Mouse (Mus musculus): ENCODE measurements around the gene Fcgr1. TPM values are rescaled to one million over a fixed set of nuclear protein-coding genes. Genes with fewer than 3 reads are reported as not detected.
A peak's percentile ranks its signal among the peaks of the same experiment; 100 is the strongest.
"Not testable (repeated sequence)": the region's sequence is repeated elsewhere in the genome, so short reads cannot be mapped to it uniquely, and the experiment has no call there.

Gene Fcgr1
- polyA plus RNA-seq, 1 experiment from 2014 or later, result 4.1 TPM

- 87% methylated on average over 11 of the region's 13 CpGs for WGBS
These were observed 26.2 kb upstream of the Fcgr1 start for GRCm38 (mm10) chr3:96320003-96320402.

DNA sequence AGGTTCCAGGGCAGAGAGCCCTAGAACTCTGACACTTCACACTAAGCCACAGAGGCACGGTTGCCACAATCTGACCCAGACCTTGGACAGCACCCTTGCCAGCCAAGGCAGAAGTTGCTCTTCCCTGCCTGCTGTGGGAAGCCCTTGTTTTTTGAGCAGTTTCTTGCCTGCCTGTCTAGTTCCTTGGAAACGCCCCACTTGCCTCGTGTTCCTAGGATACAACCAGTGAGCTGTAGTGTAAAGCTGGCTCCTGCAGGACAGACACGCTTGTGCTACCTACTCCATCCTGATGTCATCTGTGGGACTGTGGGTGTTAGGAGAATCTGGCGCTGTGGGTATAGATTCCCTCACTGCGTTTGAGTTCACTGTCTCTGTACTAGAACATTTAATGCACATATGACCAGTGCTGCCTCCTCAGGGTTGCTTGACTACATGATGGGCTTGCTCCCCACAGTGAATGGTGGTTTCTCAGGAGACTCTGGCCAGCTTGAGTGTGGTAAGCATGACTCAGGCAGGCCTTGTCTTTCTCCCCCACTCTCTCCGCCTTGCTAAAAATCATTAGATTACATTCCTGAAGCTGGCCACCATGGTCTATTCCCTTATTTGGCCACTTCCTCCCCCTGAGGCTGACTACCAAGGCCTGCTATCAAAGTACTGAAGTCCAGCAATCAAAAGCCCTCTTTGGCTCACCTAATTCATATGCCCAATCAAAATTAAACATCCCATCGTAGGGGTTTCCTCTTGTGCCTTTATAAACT is 18.8 kb upstream of the Fcgr1 start:
- no peaks in the 10 kb centered on the region for H3K27me3 ChIP-seq (replicated peaks; ENCODE audit: control insufficient read depth, insufficient read depth, low read length)
- 59% methylated on average over 8 of the region's 8 CpGs for WGBS
- H3K36me3 ChIP-seq (ENCODE audit: control insufficient read depth, insufficient read depth, low read length), result no peaks in the 10 kb centered on the region
- H3K4me2 ChIP-seq, result no peak overlapping the region
- no peaks in the 10 kb centered on the region for H3K9me3 ChIP-seq (ENCODE audit: control insufficient read depth, low read length)
- no peak overlapping the region for H3K4me3 ChIP-seq (ENCODE audit: low read depth, low read length)
- ATAC-seq (replicated peaks; ENCODE audit: low FRiP score), result no peak
- no peak for DNase-seq (ENCODE audit: low spot score)
- H3K4me1 ChIP-seq (replicated peaks; ENCODE audit: control insufficient read depth, insufficient read depth, low read length), result no peaks in the 10 kb centered on the region
- H3K27ac ChIP-seq (ENCODE audit: low read depth, low read length), result no peak overlapping the region
- no peak overlapping the region for H3K9ac ChIP-seq (ENCODE audit: low read depth, low read length)

More at GRCm38 (mm10) chr3:96320003-96320402, 26.2 kb upstream of the Fcgr1 start:
- not testable (repeated sequence) for H3K27ac ChIP-seq (ENCODE audit: low read depth, low read length); H3K27me3 ChIP-seq (replicated peaks; ENCODE audit: control insufficient read depth, insufficient read depth, low read length); H3K9ac ChIP-seq (ENCODE audit: low read depth, low read length); H3K4me3 ChIP-seq (ENCODE audit: low read depth, low read length); ATAC-seq (replicated peaks; ENCODE audit: low FRiP score); H3K4me2 ChIP-seq; DNase-seq (ENCODE audit: low spot score); H3K36me3 ChIP-seq (ENCODE audit: control insufficient read depth, insufficient read depth, low read length); H3K9me3 ChIP-seq (ENCODE audit: control insufficient read depth, low read length); H3K4me1 ChIP-seq (replicated peaks; ENCODE audit: control insufficient read depth, insufficient read depth, low read length)

GRCm38 (mm10) chr3:96309441-96309840 is 15.7 kb upstream of the Fcgr1 start:
- H3K4me1 ChIP-seq (replicated peaks; ENCODE audit: control insufficient read depth, insufficient read depth, low read length), result no peaks in the 10 kb centered on the region
- WGBS, result 42% methylated on average over 3 of the region's 3 CpGs
- H3K4me2 ChIP-seq, result no peak overlapping the region
- H3K27ac ChIP-seq (ENCODE audit: low read depth, low read length), result no peak overlapping the region
- no peaks in the 10 kb centered on the region for H3K36me3 ChIP-seq (ENCODE audit: control insufficient read depth, insufficient read depth, low read length)
- H3K4me3 ChIP-seq (ENCODE audit: low read depth, low read length), result no peak overlapping the region
- ATAC-seq (replicated peaks; ENCODE audit: low FRiP score) (no peak), DNase-seq (ENCODE audit: low spot score) (no peak)
- no peaks in the 10 kb centered on the region for H3K27me3 ChIP-seq (replicated peaks; ENCODE audit: control insufficient read depth, insufficient read depth, low read length)
- no peaks in the 10 kb centered on the region for H3K9me3 ChIP-seq (ENCODE audit: control insufficient read depth, low read length)
- no peak overlapping the region for H3K9ac ChIP-seq (ENCODE audit: low read depth, low read length)

DNA sequence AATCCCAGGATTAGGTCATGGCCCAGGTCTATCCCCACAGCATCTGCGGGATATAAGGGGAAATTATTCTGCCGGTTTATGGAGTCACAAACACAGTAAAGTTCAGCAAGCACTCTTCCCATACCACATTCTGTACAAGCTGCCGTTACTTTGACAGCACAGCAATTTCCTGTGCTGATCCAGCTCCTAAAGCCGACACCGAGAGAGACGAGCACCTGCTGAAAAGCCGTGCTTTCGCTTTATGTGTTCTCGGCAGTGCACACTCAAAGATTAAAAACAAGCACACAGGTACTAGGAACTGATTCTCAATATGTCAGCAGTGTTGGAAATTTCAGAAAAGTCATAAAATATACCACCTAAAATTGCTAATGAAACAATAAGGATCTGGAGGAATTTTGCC is 12.7 kb upstream of the Fcgr1 start:
- Histone ChIP-seq H3K36me3 (ENCODE audit: control insufficient read depth, insufficient read depth, low read length) (no peaks in the 10 kb centered on the region), H3K9me3 (ENCODE audit: control insufficient read depth, low read length) (no peaks in the 10 kb centered on the region), H3K4me1 (replicated peaks; ENCODE audit: control insufficient read depth, insufficient read depth, low read length) (no peaks in the 10 kb centered on the region), H3K27ac (ENCODE audit: low read depth, low read length) (no peak overlapping the region), H3K9ac (ENCODE audit: low read depth, low read length) (no peak overlapping the region), H3K4me2 (no peak overlapping the region), H3K4me3 (ENCODE audit: low read depth, low read length) (no peak overlapping the region), H3K27me3 (replicated peaks; ENCODE audit: control insufficient read depth, insufficient read depth, low read length) (no peaks in the 10 kb centered on the region)
- ATAC-seq (replicated peaks; ENCODE audit: low FRiP score) (no peak), DNase-seq (ENCODE audit: low spot score) (no peak)
- WGBS, result 76% methylated on average over 9 of the region's 9 CpGs

GRCm38 (mm10) chr3:96302076-96302475 is 8.3 kb upstream of the Fcgr1 start:
- no peak for ATAC-seq (replicated peaks; ENCODE audit: low FRiP score)
- Histone ChIP-seq H3K27ac (ENCODE audit: low read depth, low read length) (no peak overlapping the region), H3K4me2 (no peak overlapping the region), H3K9me3 (ENCODE audit: control insufficient read depth, low read length) (no peaks in the 10 kb centered on the region), H3K9ac (ENCODE audit: low read depth, low read length) (no peak overlapping the region), H3K27me3 (replicated peaks; ENCODE audit: control insufficient read depth, insufficient read depth, low read length) (peaks cover 3% of the 10 kb centered on the region; the same call in 1 of the 2 replicates), H3K36me3 (ENCODE audit: control insufficient read depth, insufficient read depth, low read length) (no peaks in the 10 kb centered on the region), H3K4me3 (ENCODE audit: low read depth, low read length) (no peak overlapping the region), H3K4me1 (replicated peaks; ENCODE audit: control insufficient read depth, insufficient read depth, low read length) (no peaks in the 10 kb centered on the region)
- no peak for DNase-seq (ENCODE audit: low spot score)
- WGBS, result 81% methylated on average over 5 of the region's 5 CpGs

- Histone ChIP-seq H3K36me3 (ENCODE audit: control insufficient read depth, insufficient read depth, low read length) (no peaks in the 10 kb centered on the region), H3K9me3 (ENCODE audit: control insufficient read depth, low read length) (no peaks in the 10 kb centered on the region), H3K27me3 (replicated peaks; ENCODE audit: control insufficient read depth, insufficient read depth, low read length) (peaks cover 3% of the 10 kb centered on the region; the same call in 1 of the 2 replicates), H3K4me3 (ENCODE audit: low read depth, low read length) (peak overlapping the region; percentile 30; the same call in 1 of the 2 replicates), H3K27ac (ENCODE audit: low read depth, low read length) (no peak overlapping the region), H3K4me2 (peak overlapping the region; percentile 54), H3K4me1 (replicated peaks; ENCODE audit: control insufficient read depth, insufficient read depth, low read length) (no peaks in the 10 kb centered on the region), H3K9ac (ENCODE audit: low read depth, low read length) (no peak overlapping the region)
- WGBS, result 57% methylated on average over 26 of the region's 26 CpGs
- ATAC-seq (replicated peaks; ENCODE audit: low FRiP score) (no peak), DNase-seq (ENCODE audit: low spot score) (no peak)
These were observed 7.1 kb upstream of the Fcgr1 start for GRCm38 (mm10) chr3:96300706-96301529.

DNA sequence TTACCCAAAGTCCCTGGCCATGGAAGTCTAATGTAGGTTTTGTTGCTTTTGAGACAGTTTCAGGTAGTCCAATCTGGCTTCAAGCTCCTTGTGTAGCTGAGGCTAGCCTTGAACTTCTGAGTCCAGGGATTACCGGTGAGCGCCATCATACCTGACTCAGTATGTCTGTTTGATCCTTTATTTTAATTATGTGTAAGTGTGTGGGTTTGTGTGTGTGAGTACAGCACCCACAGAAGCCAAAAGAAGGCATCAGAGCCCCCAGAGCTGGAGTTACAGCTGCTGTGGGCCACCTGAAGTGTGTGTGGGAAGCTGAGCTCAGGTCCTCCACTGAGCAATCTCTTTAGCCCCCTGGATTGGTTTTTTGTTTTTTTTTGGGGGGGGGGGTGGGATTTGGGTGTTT is 5.8 kb upstream of the Fcgr1 start:
- peaks cover 3% of the 10 kb centered on the region; the same call in 1 of the 2 replicates for H3K27me3 ChIP-seq (replicated peaks; ENCODE audit: control insufficient read depth, insufficient read depth, low read length)
- no peaks in the 10 kb centered on the region for H3K9me3 ChIP-seq (ENCODE audit: control insufficient read depth, low read length)
- no peak overlapping the region for H3K9ac ChIP-seq (ENCODE audit: low read depth, low read length)
- no peak overlapping the region for H3K4me2 ChIP-seq
- H3K27ac ChIP-seq (ENCODE audit: low read depth, low read length), result no peak overlapping the region
- 91% methylated on average over 2 of the region's 2 CpGs for WGBS
- DNase-seq (ENCODE audit: low spot score), result no peak
- no peaks in the 10 kb centered on the region for H3K4me1 ChIP-seq (replicated peaks; ENCODE audit: control insufficient read depth, insufficient read depth, low read length)
- ATAC-seq (replicated peaks; ENCODE audit: low FRiP score), result no peak
- no peaks in the 10 kb centered on the region for H3K36me3 ChIP-seq (ENCODE audit: control insufficient read depth, insufficient read depth, low read length)
- H3K4me3 ChIP-seq (ENCODE audit: low read depth, low read length), result no peak overlapping the region

DNA sequence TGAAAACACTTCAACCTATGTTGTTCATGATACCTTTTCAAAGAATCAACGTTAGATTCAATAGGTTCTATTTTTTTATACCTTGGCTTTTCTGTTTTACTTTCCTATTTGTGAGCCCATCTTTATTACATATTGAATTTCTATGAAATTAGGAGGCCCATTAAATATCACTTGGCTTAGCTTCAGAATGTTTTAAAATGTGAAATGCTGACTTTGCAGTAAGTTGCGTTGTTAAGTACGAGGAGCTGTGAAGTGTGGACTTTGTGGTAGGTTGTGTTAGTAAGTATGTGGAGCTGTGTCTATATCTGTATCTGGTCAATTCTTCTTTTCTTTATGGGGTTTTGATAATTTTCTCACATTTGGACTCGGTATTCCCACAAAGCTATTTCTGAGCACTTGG is 4.6 kb upstream of the Fcgr1 start:
- Histone ChIP-seq H3K4me3 (ENCODE audit: low read depth, low read length) (no peak overlapping the region), H3K27ac (ENCODE audit: low read depth, low read length) (no peak overlapping the region), H3K27me3 (replicated peaks; ENCODE audit: control insufficient read depth, insufficient read depth, low read length) (peaks cover 3% of the 10 kb centered on the region; the same call in 1 of the 2 replicates), H3K36me3 (ENCODE audit: control insufficient read depth, insufficient read depth, low read length) (no peaks in the 10 kb centered on the region), H3K4me1 (replicated peaks; ENCODE audit: control insufficient read depth, insufficient read depth, low read length) (no peaks in the 10 kb centered on the region), H3K4me2 (no peak overlapping the region), H3K9ac (ENCODE audit: low read depth, low read length) (no peak overlapping the region), H3K9me3 (ENCODE audit: control insufficient read depth, low read length) (no peaks in the 10 kb centered on the region)
- 85% methylated on average over 4 of the region's 4 CpGs for WGBS
- no peak for DNase-seq (ENCODE audit: low spot score)
- ATAC-seq (replicated peaks; ENCODE audit: low FRiP score), result no peak
